Mouse (Mus musculus) liver, adult (tissue): ENCODE results near the gene Hist1h1b.
"Not testable (repeated sequence)": the region's sequence is repeated elsewhere in the genome, so short reads cannot be mapped to it uniquely, and the experiment has no call there.

Experiments
- GATA4 ChIP-seq: IDR thresholded peaks from 2 replicates; pipeline ENCODE4 v1.6.1; 2014; ENCODE audit warnings: mild to moderate bottlenecking, low read length; ENCODE audit not compliant: insufficient replicate concordance

The Hist1h1b gene

GRCm38 (mm10) chr13:21781639-21782038, 1.2 kb upstream of the Hist1h1b start:
- TF ChIP-seq GATA4, result no peak

- no peak for TF ChIP-seq GATA4
Observed at GRCm38 (mm10) chr13:21781021-21781555, 663 bp upstream of the Hist1h1b start.

GRCm38 (mm10) chr13:21778814-21779766, 1.3 kb downstream of the Hist1h1b start:
- TF ChIP-seq GATA4, result no peak

- no peak for TF ChIP-seq GATA4
Observed at GRCm38 (mm10) chr13:21755707-21756106, 24.7 kb downstream of the Hist1h1b start.

- not testable (repeated sequence) for TF ChIP-seq GATA4
Observed at GRCm38 (mm10) chr13:21753524-21754285, 26.7 kb downstream of the Hist1h1b start, which contains the start of the genes Hist1h2ak and Hist1h2bn. TSS of gene Hist1h2ak (minus strand) at chr13:21753827. TSS of gene Hist1h2bn (plus strand) at chr13:21754123.

- no peak for TF ChIP-seq GATA4
Observed at GRCm38 (mm10) chr13:21753051-21753523, 27.3 kb downstream of the Hist1h1b start.

GRCm38 (mm10) chr13:21752356-21752755, 28.1 kb downstream of the Hist1h1b start:
- TF ChIP-seq GATA4, result no peak

GRCm38 (mm10) chr13:21751827-21752226, 28.6 kb downstream of the Hist1h1b start:
- no peak for TF ChIP-seq GATA4

- no peak for TF ChIP-seq GATA4
Observed at GRCm38 (mm10) chr13:21751417-21751816, 29.0 kb downstream of the Hist1h1b start.

GRCm38 (mm10) chr13:21750159-21751017, 30.0 kb downstream of the Hist1h1b start, which contains the start of gene Hist1h4k:
TSS of gene Hist1h4k (minus strand) at chr13:21750505.
- TF ChIP-seq GATA4, result not testable (repeated sequence)

GRCm38 (mm10) chr13:21749387-21750158, 30.9 kb downstream of the Hist1h1b start:
- no peak for TF ChIP-seq GATA4

- no peak for TF ChIP-seq GATA4
Observed at GRCm38 (mm10) chr13:21745006-21745405, 35.4 kb downstream of the Hist1h1b start.

GRCm38 (mm10) chr13:21734906-21735767, 45.3 kb downstream of the Hist1h1b start, which contains the start of gene Hist1h4j:
TSS of gene Hist1h4j (plus strand) at chr13:21735064.
- TF ChIP-seq GATA4, result not testable (repeated sequence)
